Mouse (Mus musculus) cortical plate, adult 2 months (tissue): ENCODE data around the gene Ell.

Experiments used
- CTCF ChIP-seq: fragments of 200-500 bp; IDR thresholded peaks from 2 replicates; pipeline ENCODE4 v1.5.1; 2011; ENCODE audit warnings: mild to moderate bottlenecking, control low read depth, low read length; ENCODE audit not compliant: insufficient read depth; ENCODE audit errors: extremely low read depth
- POLR2A ChIP-seq: fragments of 200-500 bp; IDR thresholded peaks from 2 replicates; pipeline ENCODE4 v1.6.1; 2011; ENCODE audit warnings: mild to moderate bottlenecking, low read length, control low read depth; ENCODE audit not compliant: insufficient read depth; ENCODE audit errors: extremely low read depth

- no peak for TF ChIP-seq POLR2A
- TF ChIP-seq CTCF, result no peak
Measured at GRCm38 (mm10) chr8:70596775-70597416, 57.6 kb downstream of the Ell start.
